Mouse (Mus musculus): Measurements from ENCODE around the gene Ermp1.

DNA sequence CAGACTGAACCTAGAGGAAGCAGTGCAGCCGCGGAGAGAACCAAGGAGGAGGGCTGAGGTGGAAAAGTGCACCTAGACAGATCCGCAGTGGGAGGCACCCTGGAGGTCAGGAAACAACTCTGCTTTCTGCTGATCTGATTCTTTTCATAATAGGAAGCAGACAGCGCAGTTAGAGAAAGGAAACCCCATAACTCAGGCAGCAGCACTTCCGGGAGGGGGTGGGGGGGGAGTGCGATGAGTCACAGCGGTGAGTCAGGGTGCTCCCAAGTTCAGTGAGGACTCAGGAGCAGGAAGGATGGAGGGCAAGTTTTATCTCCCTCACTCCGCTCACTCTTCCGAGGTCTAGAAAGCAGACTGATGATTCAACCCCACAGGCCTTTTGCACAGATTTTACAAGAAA is 7.2 kb downstream of the Ermp1 start:
- TF ChIP-seq POLR2A (IDR thresholded peaks at IDR 0.05; ENCODE audit: low read depth, low read length) (peak; percentile 49), CTCF (IDR thresholded peaks at IDR 0.05; ENCODE audit: borderline replicate concordance, insufficient read depth, low read length) (no peak)
